Comparison of ENCODE assay signal across 10 mouse cellular contexts in genomic region chr15:99421676-99422075, GRCm38 (mm10). TPM values are rescaled to one million over a fixed set of nuclear protein-coding genes. Genes with fewer than 3 reads are reported as not detected.
DNase-seq lines count a peak whose midpoint lies in the region; ATAC-seq and TF ChIP-seq lines count a peak whose summit lies in the region.
"Had no signal": no experiment of that assay in that cellular context is flagged by ENCODE, and none has a peak within 500 bp of the region (broad histone marks: within the 10 kb centered on the region; RNA-seq: fewer than 3 reads in every experiment).

No protein-coding gene starts in this region.

- H3K36me3 ChIP-seq in hindbrain, embryonic 10.5 days = peaks cover 55% of the 10 kb centered on the region
- peaks cover 22% of the 10 kb centered on the region for H3K36me3 ChIP-seq in hindbrain, postnatal 0 days (ENCODE audit: insufficient read depth, low read length)
- H3K36me3 ChIP-seq in ES-Bruce4 (ENCODE audit: control insufficient read depth, insufficient read depth, low read length, poor library complexity, severe bottlenecking) = no peaks in the 10 kb centered on the region
- peaks cover 48% of the 10 kb centered on the region for H3K36me3 ChIP-seq in embryonic facial prominence, embryonic 14.5 days (ENCODE audit: control insufficient read depth, insufficient read depth, low read length)
- H3K36me3 ChIP-seq in limb, embryonic 11.5 days (ENCODE audit: control insufficient read depth, insufficient read depth, low read length) = peaks cover 14% of the 10 kb centered on the region; the same call in 1 of the 2 replicates

- H3K27me3 ChIP-seq in hindbrain, embryonic 10.5 days (ENCODE audit: insufficient read depth, poor library complexity, severe bottlenecking) = no peaks in the 10 kb centered on the region
- no peaks in the 10 kb centered on the region for H3K27me3 ChIP-seq in hindbrain, postnatal 0 days (ENCODE audit: insufficient read depth, low read length)
- H3K27me3 ChIP-seq in ES-Bruce4 (ENCODE audit: control insufficient read depth, insufficient read depth, low read length, poor library complexity, severe bottlenecking) = no peaks in the 10 kb centered on the region
- no peaks in the 10 kb centered on the region for H3K27me3 ChIP-seq in embryonic facial prominence, embryonic 14.5 days (replicated peaks; ENCODE audit: control insufficient read depth, insufficient read depth, low read length)
- no peaks in the 10 kb centered on the region for H3K27me3 ChIP-seq in limb, embryonic 11.5 days (ENCODE audit: control insufficient read depth, insufficient read depth, low read length)

- H3K4me1 ChIP-seq in hindbrain, embryonic 10.5 days (replicated peaks) = peaks cover 43% of the 10 kb centered on the region
- H3K4me1 ChIP-seq in hindbrain, postnatal 0 days (ENCODE audit: insufficient read depth, low read length) = peaks cover 7% of the 10 kb centered on the region
- no peaks in the 10 kb centered on the region for H3K4me1 ChIP-seq in ES-Bruce4 (ENCODE audit: control insufficient read depth, insufficient read depth, low read length)
- H3K4me1 ChIP-seq in embryonic facial prominence, embryonic 14.5 days (ENCODE audit: control insufficient read depth, insufficient read depth, low read length) = peaks cover 8% of the 10 kb centered on the region
- H3K4me1 ChIP-seq in limb, embryonic 11.5 days (ENCODE audit: control insufficient read depth, insufficient read depth, low read length) = peaks cover 9% of the 10 kb centered on the region; the same call in 1 of the 2 replicates

- TF ChIP-seq POLR2A in ES-Bruce4 (IDR thresholded peaks at IDR 0.05; ENCODE audit: insufficient read depth, low read length) = no peak

- TF ChIP-seq EP300 in ES-Bruce4 (IDR thresholded peaks at IDR 0.05; ENCODE audit: insufficient read depth, low read depth, low read length) = no peak

- no peak overlapping the region for H3K9ac ChIP-seq in hindbrain, postnatal 0 days (replicated peaks; ENCODE audit: low read length)
- H3K9ac ChIP-seq in ES-Bruce4 (ENCODE audit: low read depth, poor library complexity, severe bottlenecking) = no peak overlapping the region
- H3K9ac ChIP-seq in embryonic facial prominence, embryonic 14.5 days (ENCODE audit: low read depth, low read length) = no peak overlapping the region
- H3K9ac ChIP-seq in limb, embryonic 11.5 days (ENCODE audit: low read length) = no peak overlapping the region; the same call in 1 of the 2 replicates

- no peak for DNase-seq in hindbrain, embryonic 10.5 days (ENCODE audit: low spot score)
- DNase-seq in hindbrain, postnatal 0 days (ENCODE audit: low spot score) = no peak
- DNase-seq in embryonic facial prominence, embryonic 14.5 days (ENCODE audit: low spot score) = no peak
- DNase-seq in limb, embryonic 11.5 days (ENCODE audit: low spot score) = no peak
- no peak for DNase-seq in layer of hippocampus, adult 11-12 months (ENCODE audit: low spot score)
- DNase-seq in layer of hippocampus, adult 9-11 months = no peak
- no peak for DNase-seq in B cell, adult 2 months
- DNase-seq: right cerebral cortex, postnatal 25 days; thymus, postnatal 25 days had no signal

- H3K4me3 ChIP-seq in hindbrain, embryonic 10.5 days = no peak overlapping the region
- H3K4me3 ChIP-seq in hindbrain, postnatal 0 days (ENCODE audit: low read length) = no peak overlapping the region
- no peak overlapping the region for H3K4me3 ChIP-seq in ES-Bruce4 (ENCODE audit: low read depth, low read length)
- H3K4me3 ChIP-seq in embryonic facial prominence, embryonic 14.5 days (ENCODE audit: low read depth, low read length) = no peak overlapping the region
- H3K4me3 ChIP-seq in limb, embryonic 11.5 days (ENCODE audit: low read depth, low read length) = no peak overlapping the region

- H3K9me3 ChIP-seq in hindbrain, embryonic 10.5 days = no peaks in the 10 kb centered on the region
- H3K9me3 ChIP-seq in hindbrain, postnatal 0 days (ENCODE audit: low read length) = no peaks in the 10 kb centered on the region
- H3K9me3 ChIP-seq in ES-Bruce4 (replicated peaks; ENCODE audit: control insufficient read depth, insufficient read depth, low read length, poor library complexity, severe bottlenecking) = no peaks in the 10 kb centered on the region
- no peaks in the 10 kb centered on the region for H3K9me3 ChIP-seq in embryonic facial prominence, embryonic 14.5 days (ENCODE audit: control insufficient read depth, low read length)
- no peaks in the 10 kb centered on the region for H3K9me3 ChIP-seq in limb, embryonic 11.5 days (ENCODE audit: control insufficient read depth, low read length)

- no peak for ATAC-seq in hindbrain, postnatal 0 days
- no peak for ATAC-seq in embryonic facial prominence, embryonic 14.5 days (ENCODE audit: low read depth)
- ATAC-seq in limb, embryonic 11.5 days (ENCODE audit: insufficient number of reproducible peaks, low FRiP score, low TSS enrichment, low read depth) = no peak

- H3K27ac ChIP-seq in hindbrain, embryonic 10.5 days = peak overlapping the region; percentile 90
- no peak overlapping the region for H3K27ac ChIP-seq in hindbrain, postnatal 0 days
- H3K27ac ChIP-seq in ES-Bruce4 (ENCODE audit: insufficient read depth, low read length) = peak overlapping the region; percentile 63
- H3K27ac ChIP-seq in embryonic facial prominence, embryonic 14.5 days (replicated peaks; ENCODE audit: low read depth, low read length) = peak overlapping the region; percentile 94
- peak overlapping the region; percentile 85 for H3K27ac ChIP-seq in limb, embryonic 11.5 days (replicated peaks; ENCODE audit: low read depth, low read length)

- WGBS in hindbrain, embryonic 10.5 days = 89% methylated on average over 8 of the region's 8 CpGs
- 80% methylated on average over 8 of the region's 8 CpGs for WGBS in hindbrain, postnatal 0 days
- WGBS in embryonic facial prominence, embryonic 14.5 days = 83% methylated on average over 8 of the region's 8 CpGs
- 89% methylated on average over 8 of the region's 8 CpGs for WGBS in limb, embryonic 11.5 days

- no peak overlapping the region for H3K4me2 ChIP-seq in hindbrain, postnatal 0 days (ENCODE audit: low read depth, low read length)
- H3K4me2 ChIP-seq in embryonic facial prominence, embryonic 14.5 days (ENCODE audit: low read depth, low read length) = no peak overlapping the region
- H3K4me2 ChIP-seq in limb, embryonic 11.5 days (ENCODE audit: low read depth, severe bottlenecking) = no peak overlapping the region

- no peak for TF ChIP-seq CTCF in hindbrain, postnatal 0 days (IDR thresholded peaks at IDR 0.05; ENCODE audit: low read depth)
- no peak for TF ChIP-seq CTCF in ES-Bruce4 (IDR thresholded peaks at IDR 0.05; ENCODE audit: low read depth, low read length)

RNA-seq across cellular contexts. Expression of gene Tmbim6, which starts 29.0 kb away (rescaled TPM):
- polyA plus RNA-seq in hindbrain, embryonic 10.5 days (2016; fragmentation: Nextera tagmentation; extraction: Ambion mirVana) = 283 and 284 TPM in 2 replicates
- total RNA-seq in hindbrain, postnatal 0 days (2014; rRNA removed) = 323 and 346 TPM in 2 replicates
- 355 and 374 TPM in 2 replicates for polyA plus RNA-seq in hindbrain, postnatal 0 days (2015; fragmentation: Nextera tagmentation; extraction: Ambion mirVana)
- polyA plus RNA-seq in ES-Bruce4 (2011; ENCODE audit: insufficient read depth, insufficient read length, low read depth, missing spikeins) = 429 and 499 TPM in 2 replicates
- polyA plus RNA-seq in embryonic facial prominence, embryonic 14.5 days (2014; fragmentation: Nextera tagmentation; extraction: Ambion mirVana) = 300 and 310 TPM in 2 replicates
- polyA plus RNA-seq in limb, embryonic 11.5 days (2014; fragmentation: Nextera tagmentation; extraction: Ambion mirVana) = 225 and 238 TPM in 2 replicates

RNA-seq across cellular contexts. Expression of gene Nckap5l, which starts 35.9 kb away (rescaled TPM):
- polyA plus RNA-seq in hindbrain, embryonic 10.5 days (2016; fragmentation: Nextera tagmentation; extraction: Ambion mirVana) = 13.5 and 15.8 TPM in 2 replicates
- 19.5 and 23.4 TPM in 2 replicates for total RNA-seq in hindbrain, postnatal 0 days (2014; rRNA removed)
- polyA plus RNA-seq in hindbrain, postnatal 0 days (2015; fragmentation: Nextera tagmentation; extraction: Ambion mirVana) = 10.0 and 11.4 TPM in 2 replicates
- 6.1 and 10.4 TPM in 2 replicates for polyA plus RNA-seq in ES-Bruce4 (2011; ENCODE audit: insufficient read depth, insufficient read length, low read depth, missing spikeins)
- 12.5 and 13.1 TPM in 2 replicates for polyA plus RNA-seq in embryonic facial prominence, embryonic 14.5 days (2014; fragmentation: Nextera tagmentation; extraction: Ambion mirVana)
- polyA plus RNA-seq in limb, embryonic 11.5 days (2014; fragmentation: Nextera tagmentation; extraction: Ambion mirVana) = 14.2 and 15.6 TPM in 2 replicates

RNA-seq across cellular contexts. Expression of gene Fmnl3, which starts 51.4 kb away (rescaled TPM):
- 10.7 and 14.6 TPM in 2 replicates for polyA plus RNA-seq in hindbrain, embryonic 10.5 days (2016; fragmentation: Nextera tagmentation; extraction: Ambion mirVana)
- 11.9 and 15.2 TPM in 2 replicates for total RNA-seq in hindbrain, postnatal 0 days (2014; rRNA removed)
- 8.0 and 8.2 TPM in 2 replicates for polyA plus RNA-seq in hindbrain, postnatal 0 days (2015; fragmentation: Nextera tagmentation; extraction: Ambion mirVana)
- polyA plus RNA-seq in ES-Bruce4 (2011; ENCODE audit: insufficient read depth, insufficient read length, low read depth, missing spikeins) = 10.1 and 10.2 TPM in 2 replicates
- 18.5 and 21.5 TPM in 2 replicates for polyA plus RNA-seq in embryonic facial prominence, embryonic 14.5 days (2014; fragmentation: Nextera tagmentation; extraction: Ambion mirVana)
- polyA plus RNA-seq in limb, embryonic 11.5 days (2014; fragmentation: Nextera tagmentation; extraction: Ambion mirVana) = 26.8 and 31.7 TPM in 2 replicates

RNA-seq across cellular contexts. Expression of gene Bcdin3d, which starts 52.9 kb away (rescaled TPM):
- polyA plus RNA-seq in hindbrain, embryonic 10.5 days (2016; fragmentation: Nextera tagmentation; extraction: Ambion mirVana) = 19.3 and 20.2 TPM in 2 replicates
- 10.1 and 13.7 TPM in 2 replicates for total RNA-seq in hindbrain, postnatal 0 days (2014; rRNA removed)
- 12.6 and 12.7 TPM in 2 replicates for polyA plus RNA-seq in hindbrain, postnatal 0 days (2015; fragmentation: Nextera tagmentation; extraction: Ambion mirVana)
- 10.7 and 12.5 TPM in 2 replicates for polyA plus RNA-seq in ES-Bruce4 (2011; ENCODE audit: insufficient read depth, insufficient read length, low read depth, missing spikeins)
- 10.8 and 12.9 TPM in 2 replicates for polyA plus RNA-seq in embryonic facial prominence, embryonic 14.5 days (2014; fragmentation: Nextera tagmentation; extraction: Ambion mirVana)
- 17.8 and 20.2 TPM in 2 replicates for polyA plus RNA-seq in limb, embryonic 11.5 days (2014; fragmentation: Nextera tagmentation; extraction: Ambion mirVana)
